Mouse (Mus musculus) embryo, embryonic 11 days (tissue): Measurements from ENCODE around the gene Nckap1.

Experiments used
- DNase-seq: peaks from one replicate; pipeline ENCODE4 v3.0.0-alpha.2; 2015

Nckap1 gene

GRCm38 (mm10) chr2:80581043-80581711 lies at the start of gene Nckap1:
Nckap1 (minus strand) TSS chr2:80581380.
- DNase-seq = peak; percentile 91

- no peak for DNase-seq
These were observed 43.3 kb upstream of the Nckap1 start for GRCm38 (mm10) chr2:80624523-80624922.

GRCm38 (mm10) chr2:80621921-80622320 lies 40.7 kb upstream of the Nckap1 start:
- DNase-seq = no peak

GRCm38 (mm10) chr2:80618991-80619390 lies 37.8 kb upstream of the Nckap1 start:
- DNase-seq = no peak

- peak; percentile 94 for DNase-seq
These were observed 35.9 kb upstream of the Nckap1 start, which contains the start of the genes Dusp19 and Nup35 for GRCm38 (mm10) chr2:80616854-80617737. Dusp19 (plus strand) TSS chr2:80617045. Nup35 (plus strand) TSS chr2:80617236.

- no peak for DNase-seq
These were observed 31.6 kb upstream of the Nckap1 start for GRCm38 (mm10) chr2:80612796-80613195.

GRCm38 (mm10) chr2:80612286-80612685 lies 31.1 kb upstream of the Nckap1 start:
- no peak for DNase-seq

GRCm38 (mm10) chr2:80603771-80604426 lies 22.7 kb upstream of the Nckap1 start:
- no peak for DNase-seq

GRCm38 (mm10) chr2:80602756-80603155 lies 21.6 kb upstream of the Nckap1 start:
- DNase-seq = no peak

- no peak for DNase-seq
These were observed 19.4 kb upstream of the Nckap1 start for GRCm38 (mm10) chr2:80600611-80601010.

GRCm38 (mm10) chr2:80599850-80600249 lies 18.7 kb upstream of the Nckap1 start:
- no peak for DNase-seq

- no peak for DNase-seq
These were observed 15.8 kb upstream of the Nckap1 start for GRCm38 (mm10) chr2:80596960-80597359.

- DNase-seq = no peak
These were observed 13.2 kb upstream of the Nckap1 start for GRCm38 (mm10) chr2:80594215-80594918.

- DNase-seq = no peak
These were observed 1.2 kb upstream of the Nckap1 start for GRCm38 (mm10) chr2:80582356-80582755.

GRCm38 (mm10) chr2:80580311-80580961 lies 744 bp downstream of the Nckap1 start:
- peak; percentile 67 for DNase-seq

GRCm38 (mm10) chr2:80579253-80579891 lies 1.8 kb downstream of the Nckap1 start:
- DNase-seq = no peak

GRCm38 (mm10) chr2:80577286-80577685 lies 3.9 kb downstream of the Nckap1 start:
- no peak for DNase-seq

- no peak for DNase-seq
These were observed 10.5 kb downstream of the Nckap1 start for GRCm38 (mm10) chr2:80570656-80571055.

GRCm38 (mm10) chr2:80567411-80567810 lies 13.8 kb downstream of the Nckap1 start:
- no peak for DNase-seq

- no peak for DNase-seq
These were observed 18.9 kb downstream of the Nckap1 start for GRCm38 (mm10) chr2:80562253-80562652.

GRCm38 (mm10) chr2:80561478-80561877 lies 19.7 kb downstream of the Nckap1 start:
- DNase-seq = no peak

- DNase-seq = no peak
These were observed 20.4 kb downstream of the Nckap1 start for GRCm38 (mm10) chr2:80560773-80561172.
